Mouse (Mus musculus) thymus, adult 2 months (tissue): ENCODE measurements at regions not wholly inside any gene's neighbourhood (a gene's known extent, or its start where the extent isn't known, plus 50 kb on each side); places are given as distances from the start of the nearest gene placed in this dataset.

Experiments
- CTCF ChIP-seq: fragments of 200-500 bp; IDR thresholded peaks from 2 replicates; pipeline ENCODE4 v1.5.1; 2012; ENCODE audit warnings: mild to moderate bottlenecking, control low read depth, low read length, moderate library complexity, borderline replicate concordance; ENCODE audit not compliant: control insufficient read depth, poor library complexity, insufficient read depth; ENCODE audit errors: extremely low read depth
- POLR2A ChIP-seq: fragments of 200-500 bp; IDR thresholded peaks from 2 replicates; pipeline ENCODE4 v1.6.1; 2012; ENCODE audit warnings: mild to moderate bottlenecking, low read length, control low read depth, moderate library complexity; ENCODE audit not compliant: control insufficient read depth, poor library complexity, insufficient read depth; ENCODE audit errors: extremely low read depth

- TF ChIP-seq POLR2A = no peak
- no peak for TF ChIP-seq CTCF
Observed at GRCm38 (mm10) chr12:54334491-54335132, 131.0 kb upstream of the Egln3 start.
